Mouse (Mus musculus): ENCODE results near the gene Bbip1.
"Not testable (repeated sequence)": the region's sequence is repeated elsewhere in the genome, so short reads cannot be mapped to it uniquely, and the experiment has no call there.

Bbip1 gene

DNA sequence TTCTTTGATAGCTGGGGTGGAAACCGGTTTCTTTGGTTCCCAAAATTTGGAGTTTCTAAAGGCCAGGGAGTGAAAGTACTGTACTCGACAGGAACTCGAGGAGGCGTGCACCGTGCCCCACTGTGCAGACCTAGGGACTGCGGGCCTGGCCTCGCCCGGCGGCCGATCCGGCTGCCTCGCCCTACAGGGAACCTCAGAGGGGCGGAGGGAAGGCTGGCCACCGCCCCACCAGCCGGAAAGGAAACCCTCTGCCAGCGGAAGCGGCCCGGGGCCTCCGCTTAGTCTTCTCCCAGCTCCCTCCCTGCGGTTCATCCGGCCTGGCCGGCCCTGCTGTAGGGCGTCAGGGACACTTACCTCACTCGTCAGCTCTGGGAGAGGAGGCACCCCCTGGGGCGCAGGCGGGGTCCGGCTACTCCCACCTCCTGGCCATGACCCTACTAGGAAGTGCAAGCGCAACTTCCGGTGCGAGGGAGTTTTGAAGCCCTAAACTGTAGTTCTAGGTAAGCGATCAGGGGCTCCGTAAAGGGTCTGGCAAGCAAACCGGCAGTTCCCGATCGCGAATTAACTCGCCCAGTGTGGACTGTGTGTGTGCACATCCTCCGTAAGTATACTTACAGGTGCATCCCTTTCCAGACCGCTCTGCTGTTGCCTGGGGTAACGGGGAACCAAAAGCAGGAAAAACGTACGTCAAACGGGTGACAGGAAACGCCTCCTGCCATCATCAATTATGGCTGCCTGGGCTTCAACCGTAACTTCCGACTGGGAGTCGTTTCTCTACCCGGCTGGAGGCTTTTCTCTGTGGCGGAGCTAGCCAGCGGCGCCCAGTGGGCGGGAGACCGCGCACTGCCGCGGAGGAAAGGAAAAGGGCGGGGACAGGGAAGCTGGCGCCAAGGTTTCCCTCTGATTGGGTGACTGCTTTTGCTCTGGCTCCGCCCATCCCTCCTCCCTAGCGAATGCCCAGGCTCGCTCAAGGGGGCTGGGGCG is at the start of gene Bbip1, which contains the start of gene Shoc2:
TSS of gene Bbip1 (minus strand) at position 826 of the 984 bp plus-strand sequence.
TSS of gene Shoc2 (plus strand) at position 505 of the 984 bp plus-strand sequence.
- peak; percentile 87 to 97 for DNase-seq (ENCODE audit: low spot score in 2 of 2)

DNA sequence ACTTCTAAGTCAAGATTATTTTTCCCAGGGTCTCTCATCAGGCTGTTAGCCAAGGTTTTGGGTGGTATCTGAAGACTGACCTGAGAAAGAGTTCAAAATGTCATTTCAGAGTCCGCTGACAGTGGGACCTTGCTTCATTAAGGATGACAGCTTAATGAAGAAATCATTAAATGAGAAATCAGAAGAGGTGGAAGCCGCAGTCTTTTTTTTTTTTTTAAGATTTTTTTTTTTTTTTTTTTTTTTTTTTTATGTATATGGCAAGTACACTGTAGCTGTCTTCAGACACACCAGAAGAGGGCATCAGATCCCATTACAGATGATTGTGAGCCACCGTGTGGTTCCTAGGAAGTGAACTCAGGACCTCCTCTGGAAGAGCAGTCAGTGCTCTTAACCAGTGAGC is 49.4 kb upstream of the Bbip1 start:
- no peak for DNase-seq (ENCODE audit: low spot score in 2 of 2)

DNA sequence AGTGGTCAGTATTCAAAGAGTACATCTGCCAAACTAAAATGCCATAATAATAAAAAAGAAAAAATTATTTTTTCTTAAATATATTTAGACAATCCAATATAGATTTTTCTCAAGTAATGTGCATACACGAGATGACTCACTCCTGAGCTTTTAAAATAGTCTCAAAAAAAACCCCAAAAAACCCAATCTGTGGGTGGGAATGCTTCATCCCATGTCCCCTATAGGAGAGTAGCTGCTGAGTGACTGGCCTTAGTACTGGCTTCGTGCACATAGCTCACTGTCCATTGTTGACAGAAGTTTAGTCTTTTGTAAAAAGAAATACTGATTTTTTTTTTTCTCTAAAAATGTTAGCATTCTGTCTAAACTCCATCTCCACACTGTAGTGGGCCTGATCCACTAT is 46.1 kb upstream of the Bbip1 start:
- DNase-seq (ENCODE audit: low spot score in 2 of 2), result no peak

GRCm38 (mm10) chr19:53984628-53985027 is 40.2 kb upstream of the Bbip1 start:
- no peak for DNase-seq (ENCODE audit: low spot score in 2 of 2)

- no peak for DNase-seq (ENCODE audit: low spot score in 2 of 2)
These were observed 38.9 kb upstream of the Bbip1 start for GRCm38 (mm10) chr19:53983336-53983735.

- DNase-seq (ENCODE audit: low spot score in 2 of 2), result no peak
These were observed 37.6 kb upstream of the Bbip1 start for GRCm38 (mm10) chr19:53982041-53982440.

DNA sequence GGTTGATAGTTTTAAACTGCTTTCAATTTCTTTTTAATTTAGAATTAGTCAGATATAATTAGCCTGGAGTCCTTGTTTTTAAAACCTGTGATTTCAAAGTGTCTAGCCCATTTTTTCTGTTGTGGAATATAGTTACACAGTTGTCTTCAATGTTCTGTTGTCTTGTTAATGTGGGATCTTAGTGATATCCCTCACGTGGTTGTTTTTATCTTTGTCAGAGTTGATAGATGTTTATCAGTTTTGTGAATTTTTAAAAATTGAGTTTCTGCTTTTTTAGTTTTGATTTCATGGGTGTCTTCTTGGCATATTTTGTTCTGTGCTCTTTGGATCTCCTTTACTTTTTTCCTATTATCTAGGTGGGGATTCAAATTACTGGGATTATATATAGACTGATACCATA is 29.2 kb upstream of the Bbip1 start:
- DNase-seq (ENCODE audit: low spot score in 2 of 2), result no peak

- DNase-seq (ENCODE audit: low spot score in 2 of 2), result no peak
These were observed 27.5 kb upstream of the Bbip1 start for GRCm38 (mm10) chr19:53971938-53972337.

- no peak for DNase-seq (ENCODE audit: low spot score in 2 of 2)
These were observed 24.8 kb upstream of the Bbip1 start for GRCm38 (mm10) chr19:53969226-53969625.

GRCm38 (mm10) chr19:53964910-53965633 is 20.6 kb upstream of the Bbip1 start:
- DNase-seq (ENCODE audit: low spot score in 2 of 2), result no peak

DNA sequence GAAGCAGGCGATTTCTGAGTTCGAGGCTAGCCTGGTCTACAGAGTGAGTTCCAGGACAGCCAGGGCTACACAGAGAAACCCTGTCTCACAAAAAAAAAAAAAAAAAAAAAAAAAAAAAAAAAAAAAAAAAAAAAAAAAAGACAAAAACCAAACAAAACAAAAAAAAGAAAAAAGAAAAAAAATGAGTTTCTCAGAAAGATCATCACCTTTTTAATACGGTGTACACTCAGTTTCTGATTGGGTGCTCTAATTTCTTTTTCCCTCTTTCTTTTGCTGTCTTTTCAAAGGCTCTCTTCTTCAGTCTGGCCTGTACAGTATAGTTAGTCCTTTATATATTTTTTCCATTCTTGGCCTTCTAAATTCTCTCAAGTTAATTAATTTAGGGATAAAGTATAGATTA is 19.9 kb upstream of the Bbip1 start:
- DNase-seq (ENCODE audit: low spot score in 2 of 2), result not testable (repeated sequence)

DNA sequence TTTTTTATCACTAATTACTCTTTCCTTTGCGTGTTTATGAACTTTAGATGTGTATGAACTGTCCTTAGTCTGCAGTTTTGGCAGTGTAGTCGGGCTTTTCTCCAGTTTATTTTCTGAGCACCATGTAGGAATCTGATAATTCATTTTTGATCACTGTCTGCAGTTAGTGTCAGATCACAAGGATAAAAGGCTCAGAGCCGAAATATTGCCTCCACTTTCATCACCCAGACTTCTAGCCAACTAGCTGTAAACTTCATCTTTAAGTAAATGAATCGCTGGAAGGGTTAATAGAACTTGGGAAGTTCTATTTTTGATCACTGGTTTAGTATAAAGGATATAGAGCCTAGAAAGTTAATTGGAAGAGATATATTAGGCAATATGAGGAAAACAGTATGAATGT is 18.1 kb upstream of the Bbip1 start:
- no peak for DNase-seq (ENCODE audit: low spot score in 2 of 2)

GRCm38 (mm10) chr19:53957513-53957912 is 13.1 kb upstream of the Bbip1 start:
- DNase-seq (ENCODE audit: low spot score in 2 of 2), result no peak

DNA sequence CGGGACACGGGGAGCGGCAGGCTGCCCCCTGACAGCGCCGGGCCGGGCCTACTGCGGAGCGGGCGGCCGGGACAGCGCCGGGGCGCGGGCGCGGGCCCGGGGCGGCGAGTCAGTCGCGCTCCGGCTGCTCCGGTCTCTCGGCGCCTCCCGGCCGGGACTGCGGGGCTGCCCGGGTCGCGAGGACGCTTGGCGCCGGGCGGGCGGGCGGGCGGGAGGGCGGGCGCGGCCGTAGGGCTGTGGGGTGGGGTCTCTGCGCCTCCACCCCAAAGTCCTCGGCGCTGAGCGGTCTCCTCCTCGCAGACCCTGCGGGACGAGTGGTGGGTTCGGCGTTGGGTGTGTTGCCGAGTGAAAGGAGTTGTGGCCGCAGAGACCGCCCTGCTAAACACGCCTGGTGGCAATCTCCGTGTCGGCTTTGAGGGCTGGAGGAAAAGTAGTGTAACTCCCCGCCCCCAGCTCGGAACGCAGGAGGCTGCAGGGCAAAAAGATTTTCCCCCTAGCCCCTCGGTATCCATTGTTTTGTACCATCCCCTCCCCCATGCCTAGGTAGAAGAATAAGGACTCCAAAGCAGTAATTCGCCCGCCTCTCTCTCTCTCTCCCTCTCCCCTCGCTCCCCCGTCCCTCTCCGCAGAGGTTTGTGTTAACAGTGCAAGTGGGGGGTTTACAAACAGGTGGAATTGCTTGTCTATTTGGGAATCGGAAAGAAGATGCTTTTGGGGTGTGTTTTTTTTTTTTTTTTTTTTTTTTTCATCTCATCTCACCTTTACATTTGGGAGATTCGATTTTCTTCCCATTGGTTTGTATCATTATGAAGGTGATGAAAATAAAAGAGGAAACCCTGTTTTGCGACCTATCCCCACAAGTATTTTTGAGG is 980 bp upstream of the Bbip1 start:
- DNase-seq (ENCODE audit: low spot score in 2 of 2), result peak; percentile 23 to 47

DNA sequence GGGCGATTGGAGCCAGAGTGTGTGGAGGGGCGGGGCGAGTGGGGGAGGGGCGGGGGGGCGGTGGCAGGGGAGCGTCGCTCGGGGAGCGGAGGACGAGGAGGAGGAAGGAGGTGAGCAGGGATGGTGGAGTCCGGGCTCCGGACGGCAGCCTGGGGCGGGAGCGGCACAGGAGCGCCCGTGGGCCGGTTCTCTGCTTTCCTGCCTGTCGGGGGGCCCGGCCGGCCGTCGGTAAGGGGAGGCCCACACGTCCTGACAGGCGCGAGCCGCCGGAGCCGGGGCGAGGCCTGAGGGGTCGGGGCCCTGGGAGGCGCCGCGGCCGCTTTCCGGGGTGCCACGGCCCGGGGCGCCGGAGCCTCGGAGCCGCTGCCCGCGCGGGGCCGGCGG is 351 bp upstream of the Bbip1 start:
- no peak for DNase-seq (ENCODE audit: low spot score in 2 of 2)

- no peak for DNase-seq (ENCODE audit: low spot score in 2 of 2)
These were observed 2.1 kb downstream of the Bbip1 start for GRCm38 (mm10) chr19:53942342-53942741.

DNA sequence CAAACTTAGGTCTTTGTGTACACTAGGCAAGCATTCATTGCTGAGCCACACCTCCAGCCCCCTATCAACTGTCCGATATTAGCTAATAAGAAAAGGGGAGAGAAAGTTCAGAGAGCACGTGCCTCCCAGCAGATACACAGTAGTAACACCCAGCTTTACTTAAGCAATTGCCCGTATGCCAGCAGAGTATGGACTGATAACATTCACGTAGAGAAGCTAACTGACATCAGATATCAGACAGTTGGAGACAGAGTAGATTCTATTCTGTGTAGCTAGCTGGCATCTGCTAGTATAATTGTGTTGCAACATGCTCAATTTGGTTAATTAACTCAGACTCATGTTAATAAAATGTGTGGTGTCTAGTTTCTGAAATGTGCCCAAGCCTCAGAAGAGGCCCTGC is 3.3 kb downstream of the Bbip1 start:
- no peak for DNase-seq (ENCODE audit: low spot score in 2 of 2)

GRCm38 (mm10) chr19:53939467-53939866 is 5.0 kb downstream of the Bbip1 start:
- no peak for DNase-seq (ENCODE audit: low spot score in 2 of 2)

DNA sequence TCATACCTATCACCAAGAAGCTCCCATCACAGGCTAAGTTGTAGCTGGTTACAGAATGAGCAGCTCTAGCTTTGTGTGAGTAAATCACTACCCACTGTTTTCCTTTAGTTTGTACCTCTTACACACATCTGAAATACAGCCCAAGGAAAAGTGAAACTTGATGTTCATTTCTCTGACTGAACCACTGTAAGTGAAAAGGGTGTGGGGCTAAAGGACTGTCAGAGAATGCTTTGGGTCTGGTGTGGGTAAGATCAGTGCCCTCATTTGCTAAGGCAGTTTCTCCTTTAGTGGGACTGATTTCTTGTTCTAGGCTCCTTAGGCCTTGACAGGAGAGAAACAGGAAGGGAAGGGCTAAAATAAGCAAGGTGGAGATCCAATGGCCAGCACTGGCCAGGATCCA is 10.4 kb downstream of the Bbip1 start:
- no peak for DNase-seq (ENCODE audit: low spot score in 2 of 2)

- DNase-seq (ENCODE audit: low spot score in 2 of 2), result no peak
These were observed 11.4 kb downstream of the Bbip1 start for GRCm38 (mm10) chr19:53933050-53933449.

GRCm38 (mm10) chr19:53929218-53929617 is 15.2 kb downstream of the Bbip1 start:
- DNase-seq (ENCODE audit: low spot score in 2 of 2), result no peak

DNA sequence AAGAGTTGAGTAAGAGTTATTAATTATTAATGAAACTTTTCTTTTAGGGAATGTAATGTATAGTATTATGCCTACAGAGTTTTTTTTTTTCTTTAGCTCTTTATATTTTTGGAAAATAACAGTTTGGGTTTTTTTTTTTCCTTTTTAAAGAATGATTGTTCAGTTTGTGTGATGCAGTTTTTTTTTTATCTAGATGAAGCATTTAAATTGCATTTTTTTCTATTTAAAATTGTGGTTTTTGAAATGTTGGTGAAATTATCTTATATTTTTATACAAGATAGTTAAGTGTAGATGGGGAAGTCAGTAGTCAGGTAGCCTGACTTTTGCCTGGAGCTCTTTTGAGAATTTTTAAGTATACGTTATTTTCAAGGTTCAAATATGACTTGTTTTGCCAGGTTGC is 17.7 kb downstream of the Bbip1 start:
- DNase-seq (ENCODE audit: low spot score in 2 of 2), result no peak

Measured in cerebellum, postnatal 4 days (tissue).